Mouse (Mus musculus) hindbrain, embryonic 14.5 days (tissue): ENCODE data around the gene Grb10. TPM values are rescaled to one million over a fixed set of nuclear protein-coding genes. Genes with fewer than 3 reads are reported as not detected.

Experiments used
- ATAC-seq: fragments of 200-750 bp; cut with Nextera tagmentation; 2 replicates; pipeline ENCODE4 v1.8.0; 2017; ENCODE audit warnings: moderate number of reproducible peaks, mild to moderate bottlenecking, moderate TSS enrichment, moderate library complexity; ENCODE audit not compliant: low FRiP score
- DNase-seq: peaks from one replicate; pipeline ENCODE4 v3.0.0-alpha.2; 2015; ENCODE audit warnings: low spot score
- H3K27ac ChIP-seq: fragments of 300-500 bp; sonication (generic); 2 replicates; pipeline ENCODE4 v1.5.1; 2014; ENCODE audit warnings: mild to moderate bottlenecking, moderate library complexity
- H3K27me3 ChIP-seq: fragments of 300-500 bp; sonication (generic); 2 replicates; pipeline ENCODE4 v1.6.1; 2014; ENCODE audit warnings: mild to moderate bottlenecking, low read length, mixed read lengths; ENCODE audit not compliant: control insufficient read depth, insufficient read depth
- H3K36me3 ChIP-seq: fragments of 300-500 bp; sonication (generic); replicated peaks from 2 replicates; pipeline ENCODE4 v1.6.1; 2014; ENCODE audit not compliant: control insufficient read depth, insufficient read depth
- H3K4me1 ChIP-seq: fragments of 300-500 bp; sonication (generic); replicated peaks from 2 replicates; pipeline ENCODE4 v1.6.1; 2014; ENCODE audit warnings: antibody characterized with exemption, low read length, mixed read lengths; ENCODE audit not compliant: control insufficient read depth, insufficient read depth
- H3K4me2 ChIP-seq: fragments of 300-500 bp; sonication (generic); replicated peaks from 2 replicates; pipeline ENCODE4 v1.6.1; 2014; ENCODE audit warnings: mild to moderate bottlenecking, moderate library complexity
- H3K4me3 ChIP-seq: fragments of 300-500 bp; sonication (generic); replicated peaks from 2 replicates; pipeline ENCODE4 v1.5.1; 2014; ENCODE audit warnings: mild to moderate bottlenecking, low read length
- H3K9ac ChIP-seq: fragments of 300-500 bp; sonication (generic); 2 replicates; pipeline ENCODE4 v1.6.1; 2014
- H3K9me3 ChIP-seq: fragments of 300-500 bp; sonication (generic); 2 replicates; pipeline ENCODE4 v1.6.1; 2016; ENCODE audit warnings: low read length; ENCODE audit not compliant: control insufficient read depth
- WGBS: fragments of 180-500 bp; shearing (Covaris S2); extraction: QIAGEN DNeasy Blood & Tissue Kit; methylation state at CpG from one replicate; pipeline ENCODE4 v1.1.7; 2014; 5-methylcytosine and 5-hydroxymethylcytosine counted together
- polyA plus RNA-seq: library from polyadenylated mRNA; unstranded; fragments of >200 nt; fragmentation: Nextera tagmentation; extraction: Ambion mirVana; gene quantifications from 2 replicates; pipeline ENCODE4 v1.2.1, GENCODE M21; 2014

The Grb10 gene
- polyA plus RNA-seq, 1 experiment from 2014 or later, result 49.5 TPM

- H3K4me1 ChIP-seq, result 0 out of 2 replicates have a peak, but pooled peaks cover 2% of the 10 kb centered on the region
- no peak overlapping the region for H3K27ac ChIP-seq
- no peak overlapping the region for H3K9ac ChIP-seq
- ATAC-seq (no peak), DNase-seq (no peak)
- H3K4me2 ChIP-seq, result no peak overlapping the region
- H3K9me3 ChIP-seq, result peaks cover 4% of the 10 kb centered on the region; the same call in 1 of the 2 replicates
- H3K27me3 ChIP-seq, result no peaks in the 10 kb centered on the region
- 88% methylated on average over 3 of the region's 3 CpGs for WGBS
- no peaks in the 10 kb centered on the region; the same call in none of the 2 replicates for H3K36me3 ChIP-seq
- no peak overlapping the region for H3K4me3 ChIP-seq
These were observed 72.3 kb downstream of the Grb10 start for GRCm38 (mm10) chr11:11966220-11966619.

- no peaks in the 10 kb centered on the region for H3K27me3 ChIP-seq
- H3K36me3 ChIP-seq, result no peaks in the 10 kb centered on the region; the same call in none of the 2 replicates
- ATAC-seq (no peak), DNase-seq (no peak)
- no peak overlapping the region for H3K27ac ChIP-seq
- H3K9me3 ChIP-seq, result no peaks in the 10 kb centered on the region
- 85% methylated on average over 12 of the region's 12 CpGs for WGBS
- no peak overlapping the region for H3K9ac ChIP-seq
- no peak overlapping the region for H3K4me2 ChIP-seq
- H3K4me3 ChIP-seq, result no peak overlapping the region
- 0 out of 2 replicates have a peak, but pooled peaks cover 4% of the 10 kb centered on the region for H3K4me1 ChIP-seq
These were observed 72.9 kb downstream of the Grb10 start for GRCm38 (mm10) chr11:11965501-11966125.

- no peaks in the 10 kb centered on the region for H3K27me3 ChIP-seq
- H3K9ac ChIP-seq, result no peak overlapping the region
- H3K4me2 ChIP-seq, result no peak overlapping the region
- no peaks in the 10 kb centered on the region; the same call in none of the 2 replicates for H3K36me3 ChIP-seq
- H3K27ac ChIP-seq, result no peak overlapping the region
- H3K4me3 ChIP-seq, result no peak overlapping the region
- WGBS, result 95% methylated on average over 2 of the region's 2 CpGs
- H3K9me3 ChIP-seq, result no peaks in the 10 kb centered on the region
- no peak for DNase-seq
- H3K4me1 ChIP-seq, result 0 out of 2 replicates have a peak, but pooled peaks cover 4% of the 10 kb centered on the region
- ATAC-seq, result no peak
These were observed 73.8 kb downstream of the Grb10 start for GRCm38 (mm10) chr11:11964729-11965128.

DNA sequence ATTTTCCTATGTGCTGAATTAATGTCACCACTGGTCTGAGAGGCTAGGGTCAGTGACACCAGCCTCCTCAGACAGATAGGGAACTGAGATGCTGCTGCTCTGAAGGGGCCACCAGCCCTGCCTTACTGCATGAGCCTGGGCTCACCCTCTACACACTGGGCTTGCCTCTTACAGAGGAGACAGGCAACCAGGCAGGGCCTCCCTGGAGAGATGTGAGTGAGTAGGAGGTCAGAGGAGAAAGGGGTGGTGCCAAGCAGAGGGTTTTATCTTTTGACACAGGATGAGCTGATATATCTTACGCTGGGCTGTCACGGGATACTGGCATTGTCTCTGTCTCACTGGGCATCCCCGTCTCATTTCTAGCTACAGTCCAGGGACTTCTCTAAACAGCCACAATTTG lies 74.9 kb downstream of the Grb10 start:
- Histone ChIP-seq H3K9me3 (no peaks in the 10 kb centered on the region), H3K36me3 (no peaks in the 10 kb centered on the region; the same call in none of the 2 replicates), H3K27me3 (no peaks in the 10 kb centered on the region), H3K27ac (no peak overlapping the region), H3K9ac (no peak overlapping the region), H3K4me1 (0 out of 2 replicates have a peak, but pooled peaks cover 4% of the 10 kb centered on the region), H3K4me3 (no peak overlapping the region), H3K4me2 (no peak overlapping the region)
- ATAC-seq (no peak), DNase-seq (no peak)
- WGBS, result 52% methylated on average over 3 of the region's 3 CpGs

GRCm38 (mm10) chr11:11963065-11963464 lies 75.4 kb downstream of the Grb10 start:
- Histone ChIP-seq H3K4me2 (no peak overlapping the region), H3K9me3 (no peaks in the 10 kb centered on the region), H3K27ac (no peak overlapping the region), H3K4me3 (no peak overlapping the region), H3K9ac (no peak overlapping the region), H3K36me3 (no peaks in the 10 kb centered on the region; the same call in none of the 2 replicates), H3K4me1 (0 out of 2 replicates have a peak, but pooled peaks cover 4% of the 10 kb centered on the region), H3K27me3 (no peaks in the 10 kb centered on the region)
- ATAC-seq, result no peak
- DNase-seq, result no peak
- 91% methylated on average over 2 of the region's 2 CpGs for WGBS

DNA sequence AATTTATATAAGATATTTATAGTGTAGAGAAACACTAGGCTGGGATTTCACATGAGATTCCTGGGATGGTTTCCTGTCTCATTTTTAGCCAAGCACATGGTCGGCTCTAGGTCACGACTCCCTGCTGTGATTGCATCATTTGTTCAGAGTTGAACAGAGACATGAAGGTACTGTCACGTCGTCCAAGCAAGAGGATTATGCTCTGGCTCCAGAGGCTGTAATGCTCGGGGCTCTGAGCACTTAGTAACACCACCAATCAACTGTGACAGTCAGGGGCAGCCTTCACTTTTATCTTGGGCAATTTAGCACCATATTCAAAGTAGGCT lies 75.9 kb downstream of the Grb10 start:
- DNase-seq (no peak), ATAC-seq (no peak)

GRCm38 (mm10) chr11:11961917-11962628 lies 76.4 kb downstream of the Grb10 start:
- H3K36me3 ChIP-seq, result no peaks in the 10 kb centered on the region; the same call in 1 of the 2 replicates
- DNase-seq, result no peak
- no peak overlapping the region for H3K4me3 ChIP-seq
- no peak overlapping the region for H3K9ac ChIP-seq
- H3K9me3 ChIP-seq, result no peaks in the 10 kb centered on the region
- no peaks in the 10 kb centered on the region for H3K27me3 ChIP-seq
- ATAC-seq, result no peak
- H3K4me2 ChIP-seq, result no peak overlapping the region
- 78% methylated on average over 5 of the region's 5 CpGs for WGBS
- no peak overlapping the region for H3K27ac ChIP-seq
- 0 out of 2 replicates have a peak, but pooled peaks cover 4% of the 10 kb centered on the region for H3K4me1 ChIP-seq

More for the DNA sequence above, 75.9 kb downstream of the Grb10 start:
- no peaks in the 10 kb centered on the region; the same call in none of the 2 replicates for H3K36me3 ChIP-seq
- no peak overlapping the region for H3K4me2 ChIP-seq
- H3K4me1 ChIP-seq, result 0 out of 2 replicates have a peak, but pooled peaks cover 4% of the 10 kb centered on the region
- no peak overlapping the region for H3K9ac ChIP-seq
- no peaks in the 10 kb centered on the region for H3K9me3 ChIP-seq
- no peak overlapping the region for H3K27ac ChIP-seq
- H3K27me3 ChIP-seq, result no peaks in the 10 kb centered on the region
- WGBS, result 14% methylated on average over 5 of the region's 5 CpGs
- no peak overlapping the region for H3K4me3 ChIP-seq

- no peaks in the 10 kb centered on the region; the same call in 1 of the 2 replicates for H3K36me3 ChIP-seq
- no peak for ATAC-seq
- H3K9ac ChIP-seq, result no peak overlapping the region
- no peak overlapping the region for H3K4me3 ChIP-seq
- DNase-seq, result no peak
- H3K9me3 ChIP-seq, result no peaks in the 10 kb centered on the region
- H3K4me2 ChIP-seq, result no peak overlapping the region
- 34% methylated on average over 5 of the region's 5 CpGs for WGBS
- H3K4me1 ChIP-seq, result 0 out of 2 replicates have a peak, but pooled peaks cover 4% of the 10 kb centered on the region
- H3K27me3 ChIP-seq, result no peaks in the 10 kb centered on the region
- no peak overlapping the region for H3K27ac ChIP-seq
These were observed 77.6 kb downstream of the Grb10 start for GRCm38 (mm10) chr11:11960858-11961257.

DNA sequence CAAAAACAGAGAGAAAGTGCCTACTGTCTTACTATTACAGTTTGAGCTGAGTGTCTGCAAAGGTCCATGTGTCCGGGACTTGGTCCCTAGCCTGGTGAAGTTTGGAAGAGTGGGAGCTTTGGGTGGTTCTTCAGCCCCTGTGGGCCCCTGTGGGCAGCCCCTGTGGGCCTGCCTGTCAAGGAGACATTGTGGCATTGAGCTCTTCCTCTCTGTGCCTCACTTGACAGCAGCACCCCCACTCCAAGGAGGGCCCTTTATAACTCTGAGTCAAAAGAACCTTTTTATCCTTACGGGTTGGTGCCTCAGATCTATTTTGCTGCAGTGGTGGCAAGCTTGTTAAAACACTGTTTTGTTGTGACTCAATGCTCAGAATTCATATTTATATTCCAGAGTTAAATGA lies 78.3 kb downstream of the Grb10 start:
- Histone ChIP-seq H3K27me3 (no peaks in the 10 kb centered on the region), H3K36me3 (no peaks in the 10 kb centered on the region; the same call in 1 of the 2 replicates), H3K4me3 (no peak overlapping the region), H3K27ac (no peak overlapping the region), H3K4me2 (no peak overlapping the region), H3K4me1 (0 out of 2 replicates have a peak, but pooled peaks cover 4% of the 10 kb centered on the region), H3K9me3 (no peaks in the 10 kb centered on the region), H3K9ac (no peak overlapping the region)
- DNase-seq (no peak), ATAC-seq (no peak)
- 67% methylated on average over 2 of the region's 2 CpGs for WGBS
